Mouse (Mus musculus): ENCODE measurements around the gene Gramd1c.

- TF ChIP-seq GATA1 (IDR thresholded peaks at IDR 0.05; ENCODE audit: borderline replicate concordance, low read length) (no peak), FLI1 (IDR thresholded peaks at IDR 0.05; ENCODE audit: low read length) (no peak)
Measured at GRCm38 (mm10) chr16:44060604-44061286, 2.4 kb downstream of the Gramd1c start.

All from megakaryocyte, embryonic 14.5 days (primary cell).